Mouse (Mus musculus): ENCODE measurements around the gene Ppif. TPM values are rescaled to one million over a fixed set of nuclear protein-coding genes. Genes with fewer than 3 reads are reported as not detected.

Gene Ppif
- polyA plus RNA-seq (2012; fragmentation: generic; extraction: Trizol) = 14.1 TPM

DNA sequence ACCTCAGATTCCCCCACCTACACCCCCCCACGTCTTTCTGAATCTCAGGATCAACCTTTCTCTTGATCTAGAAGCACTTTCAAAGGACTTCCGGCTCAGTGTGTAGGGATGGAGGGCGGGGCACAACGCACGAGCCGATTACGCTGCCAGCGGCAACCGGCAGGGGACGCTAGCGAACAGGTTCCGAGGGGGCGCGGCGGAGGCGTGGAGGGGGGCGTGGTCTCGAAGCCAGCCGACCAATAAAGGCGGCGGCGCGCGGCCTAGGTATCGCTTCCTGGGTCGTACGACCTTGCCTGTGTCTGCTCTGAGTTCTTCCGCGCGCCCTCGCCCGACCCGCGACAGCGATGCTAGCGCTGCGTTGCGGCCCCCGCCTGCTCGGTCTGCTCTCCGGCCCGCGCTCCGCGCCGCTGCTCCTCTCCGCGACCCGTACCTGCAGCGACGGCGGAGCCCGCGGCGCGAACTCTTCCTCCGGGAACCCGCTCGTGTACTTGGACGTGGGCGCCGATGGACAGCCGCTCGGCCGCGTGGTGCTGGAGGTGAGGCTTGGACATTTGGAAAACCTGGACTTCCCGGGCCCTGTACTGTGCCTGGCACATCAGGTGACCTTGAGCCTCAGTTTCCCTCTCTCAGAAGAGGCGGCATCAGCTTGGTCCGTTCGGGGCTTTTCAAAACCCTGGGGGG, at the start of gene Ppif:
Gene Ppif (plus strand): TSS at position 267 of the 681 bp plus-strand sequence.
- Histone ChIP-seq H3K4me2 (ENCODE audit: low read depth) (peak within 1 kb of the TSS; percentile 77), H3K36me3 (ENCODE audit: control insufficient read depth, insufficient read depth) (no peaks in the 10 kb centered on the region), H3ac (ENCODE audit: control insufficient read depth, insufficient read length) (peak within 1 kb of the TSS; percentile 34), H3K4me3 (peak within 1 kb of the TSS; percentile 69), H3K27me3 (ENCODE audit: control insufficient read depth, insufficient read depth, insufficient read length) (no peaks in the 10 kb centered on the region), H3K79me2 (ENCODE audit: control insufficient read depth, insufficient read depth) (peaks cover 14% of the 10 kb centered on the region)
- TF ChIP-seq CEBPB (IDR thresholded peaks at IDR 0.05; ENCODE audit: insufficient read depth, poor library complexity, severe bottlenecking) (no peak), TCF3 (IDR thresholded peaks at IDR 0.05; ENCODE audit: insufficient read length, low read depth) (peak; percentile 1), REST (IDR thresholded peaks at IDR 0.05; ENCODE audit: insufficient read depth, insufficient read length) (no peak), TCF12 (IDR thresholded peaks at IDR 0.05; ENCODE audit: insufficient read depth, poor library complexity, severe bottlenecking) (no peak), SRF (IDR thresholded peaks at IDR 0.05; ENCODE audit: control insufficient read depth, insufficient read length, low read depth) (peak; percentile 77), MYOG (IDR thresholded peaks at IDR 0.05; ENCODE audit: control insufficient read depth in 1 of 3, insufficient read depth in 1 of 3, insufficient read length in 2 of 3, low read depth in 2 of 3) (peak in 1 of 3 experiments; percentile 6), POLR2A (IDR thresholded peaks at IDR 0.05; ENCODE audit: insufficient read length, low read depth) (peak; percentile 95), MYOD1 (IDR thresholded peaks at IDR 0.05; ENCODE audit: control insufficient read depth in 1 of 3, insufficient read length in 2 of 3, low read depth in 2 of 3) (peak in 1 of 3 experiments; percentile 57), POLR2AphosphoS2 (IDR thresholded peaks at IDR 0.05; ENCODE audit: insufficient read length, low read depth) (peak; percentile 87), USF1 (IDR thresholded peaks at IDR 0.05; ENCODE audit: low read depth) (no peak), MAX (IDR thresholded peaks at IDR 0.05; ENCODE audit: low read depth) (no peak), E2F4 (IDR thresholded peaks at IDR 0.05; ENCODE audit: insufficient read depth) (no peak)

DNA sequence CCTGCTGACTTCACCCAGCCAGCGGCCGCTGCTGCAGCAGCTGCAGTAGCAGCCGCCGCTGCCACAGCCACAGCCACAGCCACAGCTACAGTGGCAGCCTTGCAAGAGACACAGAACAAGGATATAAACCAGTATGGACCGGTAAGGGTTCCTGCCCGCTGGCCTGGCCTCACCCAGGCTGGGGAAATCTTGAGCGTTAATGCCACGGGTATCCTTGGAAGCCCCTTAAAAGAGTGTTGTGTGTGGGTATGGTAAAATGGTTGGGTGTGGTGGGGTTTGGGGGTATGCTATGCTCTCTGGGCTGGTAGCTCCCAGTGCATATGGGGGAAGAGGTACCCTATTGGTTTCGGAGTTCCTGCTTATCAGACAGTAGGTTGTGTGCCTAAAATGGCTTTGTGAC, 48.2 kb upstream of the Ppif start:
- H3K4me3 ChIP-seq = no peak overlapping the region
- H3K4me2 ChIP-seq (ENCODE audit: low read depth) = no peak overlapping the region
- no peak overlapping the region for H3ac ChIP-seq (ENCODE audit: control insufficient read depth, insufficient read length)
- no peaks in the 10 kb centered on the region for H3K27me3 ChIP-seq (ENCODE audit: control insufficient read depth, insufficient read depth, insufficient read length)
- TF ChIP-seq USF1 (IDR thresholded peaks at IDR 0.05; ENCODE audit: low read depth) = no peak
- TF ChIP-seq TCF3 (IDR thresholded peaks at IDR 0.05; ENCODE audit: insufficient read length, low read depth) = no peak
- TF ChIP-seq MAX (IDR thresholded peaks at IDR 0.05; ENCODE audit: low read depth) = no peak
- no peak for TF ChIP-seq TCF12 (IDR thresholded peaks at IDR 0.05; ENCODE audit: insufficient read depth, poor library complexity, severe bottlenecking)
- H3K36me3 ChIP-seq (ENCODE audit: control insufficient read depth, insufficient read depth) = peaks cover 38% of the 10 kb centered on the region
- H3K79me2 ChIP-seq (ENCODE audit: control insufficient read depth, insufficient read depth) = no peaks in the 10 kb centered on the region

DNA sequence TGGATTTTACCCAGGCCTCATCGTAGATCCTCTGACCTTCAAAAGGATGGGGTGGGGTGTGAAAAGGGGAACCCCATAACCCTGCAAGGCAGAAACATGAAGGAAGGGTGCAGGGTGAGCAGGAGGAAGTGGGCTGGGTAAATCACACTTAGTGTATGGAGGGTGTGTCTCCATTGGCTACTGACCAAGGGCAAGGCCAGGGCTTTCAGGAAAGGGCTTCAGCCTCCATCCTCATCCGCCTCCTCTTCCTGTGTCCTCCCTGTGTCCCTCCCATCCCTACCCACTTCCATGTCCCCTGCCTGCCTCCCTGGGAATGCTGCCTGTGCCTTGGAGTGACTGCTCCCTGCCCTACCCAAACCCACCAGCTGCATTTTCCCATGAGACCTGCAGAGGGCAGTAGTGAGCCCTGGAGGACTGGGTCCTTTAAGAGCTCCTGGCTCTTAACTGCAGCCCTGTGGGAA, 47.8 kb upstream of the Ppif start:
- Histone ChIP-seq H3K4me2 (ENCODE audit: low read depth) (no peak overlapping the region), H3K27me3 (ENCODE audit: control insufficient read depth, insufficient read depth, insufficient read length) (no peaks in the 10 kb centered on the region)
- TF ChIP-seq USF1 (IDR thresholded peaks at IDR 0.05; ENCODE audit: low read depth) (no peak), E2F4 (IDR thresholded peaks at IDR 0.05; ENCODE audit: insufficient read depth) (no peak), REST (IDR thresholded peaks at IDR 0.05; ENCODE audit: insufficient read depth, insufficient read length) (no peak), CEBPB (IDR thresholded peaks at IDR 0.05; ENCODE audit: insufficient read depth, poor library complexity, severe bottlenecking) (no peak), MYOD1 (IDR thresholded peaks at IDR 0.05; ENCODE audit: control insufficient read depth in 1 of 3, insufficient read length in 2 of 3, low read depth in 2 of 3) (no peak), TCF3 (IDR thresholded peaks at IDR 0.05; ENCODE audit: insufficient read length, low read depth) (no peak), POLR2AphosphoS2 (IDR thresholded peaks at IDR 0.05; ENCODE audit: insufficient read length, low read depth) (no peak), SRF (IDR thresholded peaks at IDR 0.05; ENCODE audit: control insufficient read depth, insufficient read length, low read depth) (no peak), MAX (IDR thresholded peaks at IDR 0.05; ENCODE audit: low read depth) (no peak), MYOG (IDR thresholded peaks at IDR 0.05; ENCODE audit: control insufficient read depth in 1 of 3, insufficient read depth in 1 of 3, insufficient read length in 2 of 3, low read depth in 2 of 3) (no peak), POLR2A (IDR thresholded peaks at IDR 0.05; ENCODE audit: insufficient read length, low read depth) (no peak), TCF12 (IDR thresholded peaks at IDR 0.05; ENCODE audit: insufficient read depth, poor library complexity, severe bottlenecking) (no peak)

DNA sequence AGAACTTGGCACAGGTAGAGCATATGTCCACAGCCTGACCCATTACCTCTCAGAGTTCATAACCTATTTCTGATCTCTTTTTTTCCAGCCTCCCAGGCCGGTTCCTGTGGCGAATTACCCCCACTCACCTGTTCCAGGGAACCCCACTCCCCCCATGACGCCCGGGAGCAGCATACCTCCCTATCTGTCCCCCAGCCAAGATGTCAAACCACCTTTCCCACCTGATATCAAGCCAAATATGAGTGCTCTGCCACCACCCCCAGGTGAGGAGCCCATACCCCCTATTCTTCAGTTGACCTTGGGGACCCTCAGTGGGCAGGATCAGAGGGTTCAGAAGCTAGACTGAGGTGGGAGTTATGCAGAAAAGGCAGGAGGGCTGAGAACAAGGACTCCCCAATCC, 42.8 kb upstream of the Ppif start:
- H3K79me2 ChIP-seq (ENCODE audit: control insufficient read depth, insufficient read depth) = no peaks in the 10 kb centered on the region
- TF ChIP-seq POLR2AphosphoS2 (IDR thresholded peaks at IDR 0.05; ENCODE audit: insufficient read length, low read depth) (no peak), CEBPB (IDR thresholded peaks at IDR 0.05; ENCODE audit: insufficient read depth, poor library complexity, severe bottlenecking) (no peak), TCF3 (IDR thresholded peaks at IDR 0.05; ENCODE audit: insufficient read length, low read depth) (no peak), USF1 (IDR thresholded peaks at IDR 0.05; ENCODE audit: low read depth) (no peak), MYOG (IDR thresholded peaks at IDR 0.05; ENCODE audit: control insufficient read depth in 1 of 3, insufficient read depth in 1 of 3, insufficient read length in 2 of 3, low read depth in 2 of 3) (no peak), MAX (IDR thresholded peaks at IDR 0.05; ENCODE audit: low read depth) (no peak), REST (IDR thresholded peaks at IDR 0.05; ENCODE audit: insufficient read depth, insufficient read length) (no peak)
- no peak overlapping the region for H3ac ChIP-seq (ENCODE audit: control insufficient read depth, insufficient read length)
- no peaks in the 10 kb centered on the region for H3K27me3 ChIP-seq (ENCODE audit: control insufficient read depth, insufficient read depth, insufficient read length)
- no peak overlapping the region for H3K4me3 ChIP-seq
- H3K36me3 ChIP-seq (ENCODE audit: control insufficient read depth, insufficient read depth) = peaks cover 62% of the 10 kb centered on the region
- H3K4me2 ChIP-seq (ENCODE audit: low read depth) = no peak overlapping the region

More for the DNA sequence above, 47.8 kb upstream of the Ppif start:
- H3K36me3 ChIP-seq (ENCODE audit: control insufficient read depth, insufficient read depth) = peaks cover 38% of the 10 kb centered on the region
- H3K4me3 ChIP-seq = no peak overlapping the region
- H3K79me2 ChIP-seq (ENCODE audit: control insufficient read depth, insufficient read depth) = no peaks in the 10 kb centered on the region
- no peak overlapping the region for H3ac ChIP-seq (ENCODE audit: control insufficient read depth, insufficient read length)

DNA sequence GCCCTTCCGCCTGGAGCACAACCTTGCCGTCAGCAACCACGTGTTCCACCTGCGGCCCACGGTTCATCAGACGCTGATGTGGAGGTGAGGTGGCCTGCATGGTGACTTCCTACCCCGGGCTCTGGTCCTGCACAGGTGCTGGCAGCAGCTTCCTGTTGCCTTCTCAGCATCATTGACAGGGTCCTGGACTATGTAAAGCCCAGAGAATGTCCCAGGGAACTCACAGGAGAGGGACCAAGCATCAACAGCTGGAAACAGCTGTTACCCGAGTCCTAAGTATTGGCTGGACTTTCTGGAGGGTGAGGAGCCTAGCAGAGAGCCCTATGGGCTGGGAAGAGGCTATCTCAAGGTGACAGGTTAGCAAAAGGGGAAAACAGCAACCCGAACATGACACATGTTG, 42.0 kb upstream of the Ppif start:
- Histone ChIP-seq H3ac (ENCODE audit: control insufficient read depth, insufficient read length) (no peak overlapping the region), H3K27me3 (ENCODE audit: control insufficient read depth, insufficient read depth, insufficient read length) (no peaks in the 10 kb centered on the region), H3K36me3 (ENCODE audit: control insufficient read depth, insufficient read depth) (peaks cover 60% of the 10 kb centered on the region), H3K4me3 (no peak overlapping the region), H3K4me2 (ENCODE audit: low read depth) (no peak overlapping the region), H3K79me2 (ENCODE audit: control insufficient read depth, insufficient read depth) (no peaks in the 10 kb centered on the region)
- no peak for TF ChIP-seq SRF (IDR thresholded peaks at IDR 0.05; ENCODE audit: control insufficient read depth, insufficient read length, low read depth)
- TF ChIP-seq POLR2AphosphoS2 (IDR thresholded peaks at IDR 0.05; ENCODE audit: insufficient read length, low read depth) = peak; percentile 54
